Mouse (Mus musculus) CH12.LX (cell line): ENCODE results near the gene Cd59a. TPM values are rescaled to one million over a fixed set of nuclear protein-coding genes. Genes with fewer than 3 reads are reported as not detected.

Experiments
- DNase-seq: peaks from one replicate; pipeline ENCODE4 v3.0.0-alpha.2; 2013; ENCODE audit errors: extremely low read depth
- H3K27ac ChIP-seq: 2 replicates; pipeline ENCODE4 v1.5.1; 2012; ENCODE audit warnings: low read depth, mild to moderate bottlenecking, control low read depth, moderate library complexity; ENCODE audit not compliant: insufficient read depth
- H3K27me3 ChIP-seq: replicated peaks from 2 replicates; pipeline ENCODE3; 2012; ENCODE audit warnings: inconsistent platforms
- H3K36me3 ChIP-seq, 2 experiments: replicated peaks in 1 of 2; 2 replicates each; pipeline versions ENCODE3 to v1.6.1; 2012; ENCODE audit warnings: inconsistent platforms in 1 of 2, low read length in 1 of 2, mild to moderate bottlenecking in 1 of 2, mixed read lengths in 1 of 2, moderate library complexity in 1 of 2; ENCODE audit not compliant: control insufficient read depth in 1 of 2, insufficient read depth in 1 of 2
- H3K4me1 ChIP-seq, 2 experiments: 2 replicates each; pipeline ENCODE4 v1.6.1; 2012; ENCODE audit warnings: inconsistent platforms in 1 of 2, moderate library complexity in 1 of 2; ENCODE audit not compliant: insufficient read depth in 2 of 2, control insufficient read depth in 1 of 2
- H3K4me2 ChIP-seq: 2 replicates; pipeline ENCODE4 v1.6.1; 2012; ENCODE audit warnings: low read depth, mild to moderate bottlenecking, control low read depth; ENCODE audit not compliant: poor library complexity, insufficient read depth, severe bottlenecking
- H3K4me3 ChIP-seq, 3 experiments: fragments of 150-350 bp in 1 of 3; sonication (generic) in 1 of 3; replicated peaks in 1 of 3; 2 replicates each; pipeline versions ENCODE3 to v1.5.1; 2011 to 2012; ENCODE audit warnings: low read depth in 2 of 3, low read length in 2 of 3, mild to moderate bottlenecking in 2 of 3, moderate library complexity in 2 of 3, control low read depth in 1 of 3, improper control_type of control experiment in 1 of 3, inconsistent platforms in 1 of 3, mixed read lengths in 1 of 3; ENCODE audit not compliant: poor library complexity in 1 of 3
- H3K79me2 ChIP-seq: replicated peaks from 2 replicates; pipeline ENCODE4 v1.6.1; 2012; ENCODE audit warnings: mild to moderate bottlenecking, moderate library complexity; ENCODE audit not compliant: control insufficient read depth, poor library complexity, insufficient read depth, severe bottlenecking; ENCODE audit errors: extremely low read depth
- H3K9ac ChIP-seq: 2 replicates; pipeline ENCODE4 v1.6.1; 2012; ENCODE audit warnings: low read depth, mild to moderate bottlenecking, control low read depth, moderate library complexity; ENCODE audit not compliant: insufficient read depth
- H3K9me3 ChIP-seq: replicated peaks from 2 replicates; pipeline ENCODE3; 2012; ENCODE audit warnings: low read length, inconsistent platforms, mixed read lengths
- BHLHE40 ChIP-seq: IDR thresholded peaks from 2 replicates; pipeline ENCODE4 v1.6.1; 2011; ENCODE audit warnings: mild to moderate bottlenecking, low read depth, low read length, improper control_type of control experiment
- CHD2 ChIP-seq: IDR thresholded peaks from 2 replicates; pipeline ENCODE4 v1.6.1; 2011; ENCODE audit warnings: low read length, improper control_type of control experiment
- CTCF ChIP-seq, 2 experiments: IDR thresholded peaks in 1 of 2; conservative IDR thresholded peaks in 1 of 2; 2 replicates each; pipeline ENCODE4 v1.5.1; 2011 to 2012; ENCODE audit warnings: low read depth in 2 of 2, low read length in 2 of 2, improper control_type of control experiment in 1 of 2, inconsistent platforms in 1 of 2, mild to moderate bottlenecking in 1 of 2, moderate library complexity in 1 of 2
- GABPA ChIP-seq: IDR thresholded peaks from 2 replicates; pipeline ENCODE4 v1.6.1; 2012; ENCODE audit warnings: low read depth, low read length, improper control_type of control experiment, inconsistent platforms; ENCODE audit not compliant: insufficient replicate concordance
- HCFC1 ChIP-seq: IDR thresholded peaks from 2 replicates; pipeline ENCODE4 v1.6.1; 2012; ENCODE audit warnings: low read depth, mild to moderate bottlenecking, inconsistent platforms, low read length, improper control_type of control experiment
- PAX5 ChIP-seq: IDR thresholded peaks from 2 replicates; pipeline ENCODE4 v1.6.1; 2012; ENCODE audit warnings: low read length, inconsistent platforms, mixed read lengths
- POLR2A ChIP-seq: IDR thresholded peaks from 2 replicates; pipeline ENCODE4 v1.6.1; 2011; ENCODE audit warnings: low read depth, mild to moderate bottlenecking, improper control_type of control experiment, low read length
- POLR2AphosphoS2 ChIP-seq: IDR thresholded peaks from 2 replicates; pipeline ENCODE4 v1.6.1; 2011; ENCODE audit warnings: low read depth, low read length, improper control_type of control experiment
- RAD21 ChIP-seq: IDR thresholded peaks from 2 replicates; pipeline ENCODE4 v1.6.1; 2011; ENCODE audit warnings: low read depth, mild to moderate bottlenecking, low read length, improper control_type of control experiment, moderate library complexity
- SMC3 ChIP-seq: IDR thresholded peaks from 2 replicates; pipeline ENCODE4 v1.6.1; 2011; ENCODE audit warnings: low read depth, low read length, improper control_type of control experiment
- USF1 ChIP-seq: IDR thresholded peaks from 2 replicates; pipeline ENCODE4 v1.6.1; 2014; ENCODE audit warnings: low read depth, mild to moderate bottlenecking, inconsistent platforms, low read length, improper control_type of control experiment
- dilution Hi-C: fragments of 300-500 bp; cut with MboI; formaldehyde crosslinking; loops from 2 replicates; pipeline ENCODE4 v1.14.3; 2020; ENCODE audit warnings: low sequenced_read_pairs; ENCODE audit not compliant: extremely low pct_unique_long_range_greater_than_20kb, extremely low pct_ligation_motif_present
- in situ Hi-C: fragments of 300-500 bp; cut with MboI; formaldehyde crosslinking; loops from 3 replicates; pipeline ENCODE4 v1.14.3; 2019; ENCODE audit warnings: low sequenced_read_pairs, low pct_ligation_motif_present, low pct_unique_long_range_greater_than_20kb, mixed read lengths
- polyA plus RNA-seq: library from polyadenylated mRNA; unstranded; fragments of >175 nt; gene quantifications from 2 replicates; pipeline ENCODE4 v1.2.1, GENCODE M21; 2012; ENCODE audit warnings: low read depth; ENCODE audit not compliant: insufficient read length
- total RNA-seq, 2 experiments: library from RNA; depleted of rRNA; stranded (reverse); fragments of 300-350 nt in 1 of 2; fragments of >200 nt in 1 of 2; gene quantifications; 2 replicates each; pipeline ENCODE4 v1.2.3; 2012 to 2014

The Cd59a gene
- total and polyA plus RNA-seq, 3 experiments = 4.5 to 6.6 (median 4.8) TPM

GRCm38 (mm10) chr2:104059786-104060185, 35.8 kb upstream of the Cd59a start:
- peaks cover 21 to 48% of the 10 kb centered on the region in 2 experiments for H3K36me3 ChIP-seq
- H3K9me3 ChIP-seq = no peaks in the 10 kb centered on the region
- no peak overlapping the region for H3K9ac ChIP-seq
- no peaks in the 10 kb centered on the region for H3K4me1 ChIP-seq
- no peaks in the 10 kb centered on the region for H3K79me2 ChIP-seq
- in situ Hi-C loops (no loop called here), dilution Hi-C loops (no loop called here)
- H3K27ac ChIP-seq = no peak overlapping the region
- TF ChIP-seq POLR2A (no peak), POLR2AphosphoS2 (no peak), HCFC1 (no peak)
- no peaks in the 10 kb centered on the region for H3K27me3 ChIP-seq
- H3K4me3 ChIP-seq = no peak overlapping the region
- DNase-seq = no peak
- no peak overlapping the region for H3K4me2 ChIP-seq

- DNase-seq = no peak
- Histone ChIP-seq H3K9me3 (no peaks in the 10 kb centered on the region), H3K36me3 (peaks cover 14 to 38% of the 10 kb centered on the region in 2 experiments), H3K27me3 (no peaks in the 10 kb centered on the region), H3K4me3 (no peak overlapping the region), H3K9ac (no peak overlapping the region), H3K4me2 (no peak overlapping the region), H3K4me1 (no peaks in the 10 kb centered on the region), H3K27ac (no peak overlapping the region), H3K79me2 (no peaks in the 10 kb centered on the region)
- dilution Hi-C loops (no loop called here), in situ Hi-C loops (no loop called here)
- no peak for TF ChIP-seq GABPA
These were observed 34.6 kb upstream of the Cd59a start for GRCm38 (mm10) chr2:104060996-104061395.

GRCm38 (mm10) chr2:104062665-104063064, 32.9 kb upstream of the Cd59a start:
- no peaks in the 10 kb centered on the region for H3K9me3 ChIP-seq
- peaks cover 14 to 35% of the 10 kb centered on the region in 2 experiments for H3K36me3 ChIP-seq
- dilution Hi-C loops (no loop called here), in situ Hi-C loops (no loop called here)
- H3K27me3 ChIP-seq = no peaks in the 10 kb centered on the region
- no peak overlapping the region for H3K4me2 ChIP-seq
- no peak for DNase-seq
- no peak overlapping the region for H3K27ac ChIP-seq
- no peak overlapping the region for H3K9ac ChIP-seq
- TF ChIP-seq CTCF (conservative IDR thresholded peaks at IDR 0.05 in 1 of 2, IDR thresholded peaks at IDR 0.05 in 1 of 2; ENCODE audit: low read depth in 2 of 2, low read length in 2 of 2) = no peak
- TF ChIP-seq BHLHE40 = no peak
- no peak for TF ChIP-seq SMC3
- TF ChIP-seq RAD21 = no peak
- TF ChIP-seq CHD2 = no peak
- no peak for TF ChIP-seq PAX5
- no peak for TF ChIP-seq POLR2A
- TF ChIP-seq USF1 = no peak
- no peak overlapping the region for H3K4me3 ChIP-seq
- H3K79me2 ChIP-seq = no peaks in the 10 kb centered on the region
- H3K4me1 ChIP-seq = no peaks in the 10 kb centered on the region
